Mouse (Mus musculus): ENCODE results near the gene Paqr5.

DNA sequence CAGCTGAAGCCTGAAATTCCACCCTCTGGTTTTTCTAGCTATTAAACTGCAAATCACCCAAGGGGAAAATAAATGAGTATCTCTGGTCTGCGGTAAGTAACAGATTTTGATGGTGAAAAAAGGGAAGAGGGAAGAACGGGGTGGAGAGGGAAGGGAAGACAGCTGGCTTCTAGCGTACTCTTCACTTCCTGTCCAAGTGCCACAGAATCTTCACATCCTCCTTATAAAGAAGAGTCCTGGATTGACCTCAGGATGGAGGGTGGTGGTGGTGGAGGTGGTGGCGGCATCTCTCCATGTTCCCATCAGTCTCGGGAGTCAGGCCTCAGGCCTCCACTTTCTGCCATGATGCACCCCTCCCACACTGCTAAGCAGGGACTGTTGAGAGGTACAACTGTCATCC lies 44.8 kb downstream of the Paqr5 start:
- TF ChIP-seq CTCF (IDR thresholded peaks at IDR 0.05; ENCODE audit: control insufficient read depth, insufficient read depth, low read length) (no peak), POLR2A (IDR thresholded peaks at IDR 0.05; ENCODE audit: borderline replicate concordance, control insufficient read depth, low read depth, low read length) (no peak)
